Comparison of ENCODE assay signal across 20 mouse cellular contexts in the genomic region with DNA sequence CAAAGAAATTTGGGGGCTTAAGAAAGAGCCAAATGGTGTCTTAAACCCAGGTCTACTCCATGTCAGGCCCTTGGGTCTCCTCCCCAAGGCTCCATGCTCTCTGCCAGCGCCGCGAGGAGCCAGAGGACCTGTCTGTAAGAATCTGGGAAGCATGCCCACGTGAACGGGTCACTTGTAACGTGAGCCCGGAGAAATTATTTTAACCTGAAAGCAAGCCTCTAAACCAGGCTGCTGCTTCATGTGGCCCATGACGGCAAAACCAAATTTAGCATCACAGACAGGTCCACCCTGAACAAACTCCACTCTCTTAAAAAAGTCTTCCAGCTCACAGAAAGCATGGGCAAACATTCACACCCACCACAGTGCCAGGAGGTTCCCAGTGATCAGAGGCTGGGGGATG. TPM values are rescaled to one million over a fixed set of nuclear protein-coding genes. Genes with fewer than 3 reads are reported as not detected.
DNase-seq lines count a peak whose midpoint lies in the region; ATAC-seq and TF ChIP-seq lines count a peak whose summit lies in the region.
"Had no signal": no experiment of that assay in that cellular context is flagged by ENCODE, and none has a peak within 500 bp of the region (broad histone marks: within the 10 kb centered on the region; RNA-seq: fewer than 3 reads in every experiment).

No protein-coding gene starts in this region.

- H3K4me2 ChIP-seq in kidney, embryonic 14.5 days (replicated peaks; ENCODE audit: low read depth, low read length): no peak overlapping the region
- H3K4me2 ChIP-seq: embryonic facial prominence, embryonic 15.5 days; hindbrain, embryonic 15.5 days; neural tube, embryonic 12.5 days had no signal

- no peak for ATAC-seq in kidney, embryonic 14.5 days (ENCODE audit: low FRiP score, low TSS enrichment)
- ATAC-seq: intestine, postnatal 0 days; liver, postnatal 0 days had no signal

- H3K27ac ChIP-seq in kidney, embryonic 14.5 days (ENCODE audit: low read depth, low read length): no peak overlapping the region
- H3K27ac ChIP-seq in gastrocnemius, adult 2 months: peak overlapping the region; percentile 94
- H3K27ac ChIP-seq: embryonic facial prominence, embryonic 15.5 days; hindbrain, embryonic 15.5 days; neural tube, embryonic 12.5 days; stomach, postnatal 0 days had no signal

- TF ChIP-seq CTCF in gastrocnemius, adult 2 months (IDR thresholded peaks at IDR 0.05): no peak

- H3K27me3 ChIP-seq in kidney, embryonic 14.5 days (ENCODE audit: control insufficient read depth, insufficient read depth, low read length): no peaks in the 10 kb centered on the region
- H3K27me3 ChIP-seq: embryonic facial prominence, embryonic 15.5 days; hindbrain, embryonic 15.5 days; neural tube, embryonic 12.5 days had no signal

- intact Hi-C loops in gastrocnemius, adult 2 months (cut with DNase I): no loop called here

- H3K9me3 ChIP-seq in kidney, embryonic 14.5 days (ENCODE audit: control insufficient read depth, low read length): no peaks in the 10 kb centered on the region
- H3K9me3 ChIP-seq: embryonic facial prominence, embryonic 15.5 days; hindbrain, embryonic 15.5 days; neural tube, embryonic 12.5 days had no signal

- no peak overlapping the region for H3K4me3 ChIP-seq in kidney, embryonic 14.5 days (ENCODE audit: low read length)
- H3K4me3 ChIP-seq in gastrocnemius, adult 2 months: no peak overlapping the region
- H3K4me3 ChIP-seq: embryonic facial prominence, embryonic 15.5 days; hindbrain, embryonic 15.5 days; neural tube, embryonic 12.5 days had no signal

- DNase-seq in gastrocnemius, adult 18-20 months (ENCODE audit: low spot score): peak; percentile 89
- no peak for DNase-seq in gastrocnemius, postnatal 4 days (ENCODE audit: low spot score in 2 of 2)
- DNase-seq in kidney, adult 9 months: peak; percentile 58
- peak; percentile 88 for DNase-seq in gastrocnemius, adult 2 months
- DNase-seq in heart, postnatal 4 days: peak; percentile 40
- no peak for DNase-seq in embryo, embryonic 10 days (ENCODE audit: low spot score)
- DNase-seq: adrenal gland, postnatal 36 days; layer of hippocampus, adult 9-11 months; liver; liver, postnatal 0 days; lung, postnatal 14 days; right cerebral cortex, postnatal 25 days; thymus, postnatal 14 days had no signal

- no peak overlapping the region for H3K9ac ChIP-seq in kidney, embryonic 14.5 days (ENCODE audit: low read depth, low read length)
- H3K9ac ChIP-seq: embryonic facial prominence, embryonic 15.5 days; hindbrain, embryonic 15.5 days; liver, postnatal 0 days; neural tube, embryonic 12.5 days had no signal

- 53% methylated on average over 8 of the region's 8 CpGs for WGBS in kidney, embryonic 14.5 days

- H3K4me1 ChIP-seq in kidney, embryonic 14.5 days (ENCODE audit: control insufficient read depth, insufficient read depth, low read length): peaks cover 13% of the 10 kb centered on the region; the same call in 1 of the 2 replicates

- no peaks in the 10 kb centered on the region for H3K36me3 ChIP-seq in kidney, embryonic 14.5 days (ENCODE audit: control insufficient read depth, insufficient read depth, low read length)
- H3K36me3 ChIP-seq: embryonic facial prominence, embryonic 15.5 days; hindbrain, embryonic 15.5 days; neural tube, embryonic 12.5 days had no signal

RNA-seq across cellular contexts. Expression of a gene that starts 18.2 kb away (rescaled TPM):
- 10 to 100 TPM; 71.8 to 85.5 TPM for total RNA-seq in gastrocnemius, adult 18-20 months (2021)
- 10 to 100 TPM; 24.6 to 26.4 TPM for total RNA-seq in gastrocnemius, postnatal 4 days (2021)
- 4.7 and 5.0 TPM in 2 replicates for polyA plus RNA-seq in kidney, embryonic 14.5 days (2014; fragmentation: Nextera tagmentation; extraction: Ambion mirVana)
- total RNA-seq in gastrocnemius, adult 2 months (2021): 10 to 100 TPM; 66.3 to 79.2 TPM
- 1 to 10 TPM; 7.1 to 8.1 TPM for total RNA-seq in heart, postnatal 4 days (2021)
- total RNA-seq: common myeloid progenitor, adult 5-6 weeks had no signal

Comparison
In these comparisons a context has a peak if more than half of its experiments do, and no peak if none do; other contexts are left out.
1. DNase-seq: peak in gastrocnemius, adult 18-20 months (single experiment), kidney, adult 9 months (single experiment), gastrocnemius, adult 2 months (single experiment) and heart, postnatal 4 days (single experiment); none in gastrocnemius, postnatal 4 days (0 of 2) and embryo, embryonic 10 days (single experiment).